ENCODE assay signal across 16 mouse cellular contexts in the genomic region with DNA sequence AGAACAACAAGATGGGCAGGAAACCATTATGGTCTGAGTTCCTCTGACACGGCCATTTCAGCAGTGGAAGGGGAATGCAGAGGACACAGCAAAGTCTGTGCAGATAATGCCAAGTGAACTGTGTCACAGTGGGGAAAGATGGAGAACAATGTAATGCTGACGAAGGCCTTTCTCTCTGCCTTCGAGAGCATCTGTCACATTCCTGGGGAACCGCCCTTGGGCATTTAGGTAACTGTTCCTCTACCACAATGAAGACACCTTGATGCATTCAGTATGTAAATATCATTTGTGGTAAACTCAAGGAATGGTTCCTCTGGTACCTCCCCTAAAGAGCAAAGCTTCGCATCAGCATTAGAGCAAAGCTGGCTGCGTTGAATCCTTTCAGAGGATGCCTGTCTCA.
"Had no signal": no experiment of that assay in that cellular context is flagged by ENCODE, and none has a peak within 500 bp of the region (broad histone marks: within the 10 kb centered on the region; RNA-seq: fewer than 3 reads in every experiment).

No protein-coding gene starts in this region.

- DNase-seq: liver, postnatal 0 days; lung, adult 2 months; lung, postnatal 14 days; lung, postnatal 36 days; right cerebral cortex, postnatal 14 days; right cerebral cortex, postnatal 4 days; spleen, adult 18-20 months; thymus, adult 2 months; thymus, postnatal 25 days; thymus, postnatal 4 days had no signal

- H3K36me3 ChIP-seq: midbrain, embryonic 15.5 days had no signal

- H3K27me3 ChIP-seq: liver, embryonic 15.5 days; lung, embryonic 15.5 days; midbrain, embryonic 13.5 days; midbrain, embryonic 15.5 days; neural tube, embryonic 12.5 days had no signal

- H3K4me3 ChIP-seq: liver, embryonic 15.5 days; lung, embryonic 15.5 days; midbrain, embryonic 13.5 days; midbrain, embryonic 15.5 days; neural tube, embryonic 12.5 days had no signal

- H3K9me3 ChIP-seq: liver, embryonic 15.5 days; lung, embryonic 15.5 days; midbrain, embryonic 13.5 days; midbrain, embryonic 15.5 days; neural tube, embryonic 12.5 days had no signal

- ATAC-seq: liver, postnatal 0 days; lung, postnatal 0 days; midbrain, embryonic 13.5 days; midbrain, embryonic 15.5 days had no signal

- H3K4me1 ChIP-seq: liver, embryonic 15.5 days; lung, embryonic 15.5 days; midbrain, embryonic 13.5 days; midbrain, embryonic 15.5 days; neural tube, embryonic 12.5 days had no signal
